Mouse (Mus musculus) spleen, postnatal 14 days (tissue): ENCODE data around the gene Eif5a.
"Not testable (repeated sequence)": the region's sequence is repeated elsewhere in the genome, so short reads cannot be mapped to it uniquely, and the experiment has no call there.

Experiments used
- DNase-seq, 2 experiments: peaks; one replicate each; pipeline ENCODE4 v3.0.0; 2021 to 2022; ENCODE audit warnings: low spot score in 2 of 2

The Eif5a gene

DNA sequence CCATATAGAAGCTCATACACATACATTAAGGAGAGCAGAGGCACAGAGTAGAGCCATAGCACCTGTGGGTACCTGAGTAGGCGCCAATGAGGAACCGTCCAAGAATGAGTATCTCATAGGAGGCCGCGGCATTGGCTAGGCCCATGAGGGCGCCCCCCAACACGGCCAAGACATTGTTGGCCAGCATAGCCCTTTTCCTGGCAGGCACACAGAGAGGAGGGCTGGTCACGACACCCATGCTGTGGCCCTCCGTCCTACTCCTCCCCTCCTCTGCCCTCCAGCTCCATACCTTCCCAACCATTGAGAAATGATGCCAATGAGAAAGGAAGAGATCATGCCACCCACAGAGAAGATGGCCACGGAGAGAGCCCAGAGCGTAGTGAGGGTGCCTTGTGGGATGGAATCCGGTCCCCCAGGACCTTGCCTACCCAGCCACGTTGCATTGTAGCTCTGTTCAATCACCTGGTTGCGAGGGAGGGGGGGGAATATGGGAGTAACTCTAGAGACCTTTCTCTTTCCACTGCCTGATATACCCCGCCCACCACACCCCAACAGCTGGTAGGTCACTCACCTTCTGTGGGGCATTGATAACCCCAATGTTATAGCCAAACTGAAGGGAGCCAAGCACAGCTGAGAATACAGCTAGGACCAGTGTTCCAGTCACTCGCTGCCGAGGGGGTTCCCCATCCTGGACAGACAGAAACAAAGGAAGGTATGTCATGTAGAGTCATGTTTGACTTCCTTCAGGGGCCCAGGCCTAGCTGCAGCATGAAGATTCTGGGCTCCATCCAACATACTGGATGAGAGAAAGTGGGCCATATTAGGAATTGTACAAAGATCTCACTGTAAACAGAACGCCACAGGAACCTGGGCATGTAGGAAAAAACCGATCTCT, 24.5 kb upstream of the Eif5a start:
- peak in 1 of 2 experiments; percentile 21 for DNase-seq

DNA sequence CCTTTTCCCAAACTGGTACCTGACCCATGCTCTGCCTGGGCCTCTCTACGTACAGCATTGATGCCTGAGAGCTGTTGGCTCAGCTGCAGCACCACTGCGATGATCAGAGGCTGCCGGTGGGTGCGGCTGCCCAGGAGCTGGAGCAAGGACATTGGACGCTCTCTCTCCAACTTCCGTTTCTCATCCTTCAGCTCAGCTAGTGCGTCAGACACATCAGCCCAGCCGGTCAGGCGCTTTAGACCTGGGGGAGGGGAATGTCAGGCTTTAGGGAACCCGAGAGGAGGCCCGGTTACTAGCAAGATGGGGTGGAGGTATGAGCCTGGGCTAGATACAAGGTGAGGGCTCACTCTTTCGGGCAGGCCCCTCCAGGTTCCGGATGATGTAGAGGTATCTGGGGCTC, 23.5 kb upstream of the Eif5a start:
- DNase-seq = no peak

DNA sequence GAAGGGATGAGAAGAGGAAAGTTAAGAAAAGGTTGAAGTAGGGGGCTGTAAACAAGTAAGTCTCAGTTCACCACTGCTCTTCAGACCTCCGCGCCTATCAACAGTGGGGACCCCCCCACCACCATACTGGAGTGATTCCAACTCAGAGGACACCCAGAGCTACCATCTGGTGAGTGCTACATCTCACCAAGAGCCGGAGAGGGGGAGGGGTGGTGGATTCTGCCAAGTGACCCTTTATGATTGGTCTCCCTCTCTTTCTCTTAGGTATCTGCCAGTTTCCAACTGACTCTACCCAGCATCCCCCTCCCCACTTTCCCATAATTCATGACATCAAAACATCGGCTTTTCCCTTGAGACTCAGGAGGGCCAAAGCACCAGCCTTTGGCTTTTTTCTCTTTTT, 19.2 kb upstream of the Eif5a start:
- DNase-seq = no peak

DNA sequence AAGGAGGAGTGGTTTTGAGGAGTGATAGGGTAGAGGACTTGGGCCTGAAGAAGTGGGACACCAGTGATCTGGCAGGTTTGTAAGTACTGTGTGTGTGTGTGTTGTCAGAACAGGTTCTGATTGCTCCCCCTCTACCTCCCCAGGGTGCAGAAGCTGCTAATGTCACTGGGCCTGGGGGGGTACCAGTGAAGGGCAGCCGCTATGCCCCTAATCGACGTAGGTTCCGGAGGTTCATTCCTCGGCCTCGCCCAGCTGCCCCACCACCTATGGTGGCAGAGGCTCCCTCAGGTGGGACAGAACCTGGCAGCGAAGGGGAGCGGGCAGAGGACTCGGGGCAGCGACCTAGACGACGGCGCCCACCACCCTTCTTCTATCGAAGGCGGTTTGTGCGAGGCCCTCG, 18.0 kb upstream of the Eif5a start:
- DNase-seq = no peak

DNA sequence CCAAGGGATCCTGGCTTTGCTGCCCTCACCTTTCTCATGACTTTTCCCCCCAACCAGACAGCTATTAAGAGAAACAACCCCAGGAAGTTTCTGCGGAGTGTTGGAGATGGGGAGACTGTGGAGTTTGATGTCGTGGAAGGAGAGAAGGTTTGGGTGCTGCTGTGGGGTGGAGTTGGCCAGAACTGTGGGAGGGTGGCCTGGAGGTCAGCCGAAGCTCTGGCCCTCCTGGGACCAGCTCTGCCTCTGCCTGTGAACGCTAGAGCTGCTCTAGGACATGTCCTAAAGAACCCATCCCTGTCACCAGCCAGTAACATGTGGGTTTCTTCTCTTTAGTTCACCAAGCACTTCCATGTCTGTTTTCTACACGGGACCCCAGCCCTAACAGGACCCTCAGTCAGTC, 17.4 kb upstream of the Eif5a start:
- DNase-seq = no peak

DNA sequence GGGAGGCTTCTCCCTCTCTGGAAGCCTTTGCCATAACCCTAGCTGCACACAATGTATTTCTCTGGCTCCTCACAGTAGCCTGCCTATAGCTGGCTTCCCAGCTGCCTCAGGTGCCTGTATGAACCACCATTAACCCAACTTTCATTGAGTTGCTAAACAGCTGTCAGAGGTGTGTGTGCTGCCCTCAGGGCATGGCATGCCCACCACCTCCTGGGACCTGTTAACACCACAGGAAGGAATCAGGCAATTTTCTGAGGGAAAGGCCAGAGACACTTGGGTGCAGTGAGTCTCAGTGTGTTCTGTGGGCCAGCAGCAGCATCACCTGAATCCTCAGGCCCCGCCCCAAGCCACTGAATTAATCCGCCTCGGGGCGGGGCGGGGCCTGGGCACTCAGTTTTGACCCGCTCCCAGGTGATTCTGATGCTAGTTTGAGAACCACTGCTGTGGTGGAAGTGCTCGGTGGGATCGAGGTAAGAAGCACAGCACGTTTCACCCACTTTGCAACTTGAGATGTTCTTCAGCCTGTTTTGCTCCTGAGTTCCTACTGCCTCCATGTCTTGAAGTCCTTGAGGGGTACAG, 16.7 kb upstream of the Eif5a start:
- DNase-seq = no peak

DNA sequence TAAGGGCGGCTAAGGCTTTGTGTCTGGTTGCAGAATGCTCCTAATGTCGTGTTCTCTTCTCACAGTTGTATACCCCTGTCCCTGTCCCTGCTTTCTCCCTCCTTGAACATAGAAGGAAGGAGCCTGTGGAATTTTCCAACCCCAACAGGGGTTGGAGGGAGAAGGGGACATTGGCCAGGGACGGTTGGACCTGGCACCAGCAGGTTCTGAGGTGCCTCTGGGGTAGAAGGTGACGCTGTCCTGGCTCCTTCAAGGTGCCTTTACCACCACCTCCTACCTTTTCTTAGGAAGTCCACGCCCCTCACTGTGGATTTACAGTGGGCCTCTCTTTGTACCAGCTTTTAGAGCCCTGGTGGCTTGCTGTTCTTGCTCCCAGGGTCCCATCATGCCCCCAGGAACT, 16.1 kb upstream of the Eif5a start:
- DNase-seq = no peak

DNA sequence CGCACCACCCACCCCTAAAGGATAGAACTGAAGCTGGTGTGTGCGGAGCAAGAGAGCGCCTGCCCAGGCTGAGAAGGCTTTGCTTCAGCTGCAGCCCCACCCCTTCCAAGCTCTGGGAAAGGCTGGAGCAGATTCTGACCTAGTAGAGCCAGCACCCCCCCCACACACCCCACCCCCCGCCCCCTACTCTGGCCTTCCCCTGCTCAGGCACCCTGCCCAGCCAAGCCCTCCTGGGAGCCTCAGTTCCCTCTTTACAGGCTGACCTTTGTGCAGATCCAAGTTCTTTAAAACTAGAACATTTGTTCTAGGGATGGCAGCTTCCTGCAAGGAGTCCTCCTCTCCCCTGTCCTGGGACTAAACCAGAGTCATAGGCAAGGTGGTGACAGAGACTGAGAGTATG, 15.6 kb upstream of the Eif5a start:
- DNase-seq = no peak

DNA sequence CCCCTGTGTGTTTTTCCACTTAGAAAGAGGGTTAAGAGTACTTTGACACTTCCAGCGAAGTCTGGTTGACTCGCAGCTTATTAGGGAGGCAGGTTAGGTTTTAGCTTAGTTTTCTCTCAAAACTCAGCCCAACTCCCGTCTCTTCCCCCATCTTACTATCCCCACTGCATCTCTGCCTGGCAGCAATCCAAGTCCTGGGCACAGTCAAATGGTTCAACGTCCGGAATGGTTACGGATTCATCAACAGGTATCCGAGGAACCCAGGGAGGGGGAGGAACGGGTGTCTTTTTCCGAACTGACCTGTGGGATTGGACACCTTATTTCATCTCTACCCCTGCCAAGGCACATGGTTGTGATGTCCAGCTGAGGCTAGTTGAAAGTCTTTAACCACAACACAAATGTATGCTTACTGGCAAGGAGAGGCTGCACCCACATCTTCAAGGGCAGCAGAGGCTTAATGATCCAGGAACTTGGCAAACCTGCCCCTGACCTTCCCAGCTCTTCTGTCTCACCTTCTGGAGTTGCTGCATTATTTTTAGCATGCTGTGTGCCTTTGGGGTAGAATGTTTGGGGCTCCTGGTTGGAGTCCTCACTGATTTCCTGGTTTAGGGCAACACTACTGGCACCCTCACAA, 15.1 kb upstream of the Eif5a start:
- no peak for DNase-seq

DNA sequence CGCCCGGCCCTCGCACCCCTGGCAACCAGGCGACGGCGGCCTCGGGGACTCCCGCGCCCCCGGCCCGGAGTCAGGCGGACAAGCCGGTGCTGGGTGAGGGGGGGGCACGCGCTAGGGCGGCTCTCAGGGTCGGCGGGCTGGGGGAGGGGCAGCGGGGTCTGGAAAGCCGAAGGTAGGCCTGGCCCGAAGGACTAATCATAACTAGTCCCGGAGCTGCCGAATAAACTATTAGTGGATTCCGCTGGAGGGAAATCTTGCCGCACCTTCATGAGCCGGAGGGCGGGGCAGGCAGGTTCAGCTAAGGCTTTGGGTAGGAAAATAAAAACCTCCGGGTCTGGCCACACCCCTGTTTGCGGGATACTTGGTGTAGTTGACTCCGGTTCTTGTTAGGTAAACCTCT, 14.4 kb upstream of the Eif5a start:
- no peak for DNase-seq

DNA sequence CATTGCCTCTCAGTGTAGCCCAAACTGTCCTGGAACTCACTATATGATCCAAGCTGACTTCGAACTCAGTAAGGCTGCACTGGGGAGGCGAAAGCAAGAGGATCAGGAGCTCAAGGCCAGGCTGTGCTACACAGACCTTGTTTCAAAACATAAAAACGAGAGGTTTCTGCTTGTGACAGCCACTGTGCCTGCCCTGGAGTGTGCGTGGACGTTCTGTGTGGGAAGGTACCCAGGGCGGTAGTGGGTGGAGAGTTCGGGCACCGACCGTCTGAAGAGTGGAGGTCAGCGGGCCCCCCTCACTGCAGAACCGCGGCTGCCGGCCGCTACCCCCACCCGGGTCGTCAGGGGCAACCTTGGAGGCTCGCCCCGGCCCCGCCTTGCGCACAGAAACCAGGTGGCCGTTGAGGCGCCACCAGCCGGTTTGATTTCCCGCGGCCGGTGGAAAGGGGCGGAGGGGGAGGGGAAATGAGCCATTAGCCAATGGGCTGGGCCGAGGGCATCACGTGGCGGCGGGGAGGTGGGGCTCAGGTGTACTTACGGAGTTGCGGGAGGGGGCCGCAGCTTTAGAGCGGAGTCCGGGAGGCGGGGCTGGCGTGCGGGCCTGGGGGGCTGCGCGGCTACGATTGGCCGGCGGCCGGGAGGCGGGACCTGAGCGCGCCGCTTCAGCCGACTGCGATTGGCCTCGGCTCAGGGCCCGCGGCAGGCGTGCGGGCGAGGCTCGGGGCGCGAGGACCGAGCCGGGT, 13.6 kb upstream of the Eif5a start, which contains the start of gene Ybx2:
Gene Ybx2 (plus strand): TSS at position 660 of the 743 bp plus-strand sequence.
- DNase-seq = peak; percentile 76 to 81

DNA sequence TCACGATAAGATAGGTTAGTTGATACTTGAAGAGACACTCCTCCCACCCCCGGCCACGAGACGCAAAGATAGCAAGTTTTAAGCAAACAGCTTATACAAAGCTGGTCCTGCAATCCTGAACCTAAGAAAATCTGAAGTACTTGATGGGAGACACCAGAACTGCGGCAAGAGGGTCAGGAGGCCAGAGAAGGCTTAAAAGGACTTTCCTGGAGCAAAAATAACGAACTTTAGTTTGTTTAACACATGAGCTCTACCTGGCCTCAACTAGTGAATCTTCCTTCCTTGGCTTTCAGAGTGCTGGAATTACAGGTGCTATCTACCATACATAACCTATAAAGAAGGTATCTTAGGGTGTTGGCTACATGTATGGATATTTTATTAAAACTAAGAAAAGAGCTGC, 12.9 kb upstream of the Eif5a start:
- no peak for DNase-seq

DNA sequence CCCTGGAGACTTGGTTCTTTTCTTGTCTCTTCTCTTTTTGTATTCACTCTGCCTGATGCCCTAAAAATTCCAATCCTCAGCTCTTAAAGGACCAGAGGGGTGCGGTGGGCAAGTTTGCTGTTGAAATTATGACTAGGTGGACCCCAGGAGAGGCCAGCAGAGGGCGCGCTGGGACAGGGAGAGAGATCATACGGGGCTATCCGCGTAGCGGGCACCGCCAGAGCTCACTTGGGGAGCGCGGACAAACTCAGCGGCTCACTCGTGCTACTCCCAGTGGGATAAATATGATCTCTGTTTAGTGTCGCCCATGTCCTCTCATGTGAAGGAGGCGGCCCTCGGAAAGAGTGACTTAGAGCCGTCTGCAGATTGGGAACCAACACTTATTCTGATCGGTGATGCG, 12.4 kb upstream of the Eif5a start:
- peak; percentile 91 to 97 for DNase-seq

DNA sequence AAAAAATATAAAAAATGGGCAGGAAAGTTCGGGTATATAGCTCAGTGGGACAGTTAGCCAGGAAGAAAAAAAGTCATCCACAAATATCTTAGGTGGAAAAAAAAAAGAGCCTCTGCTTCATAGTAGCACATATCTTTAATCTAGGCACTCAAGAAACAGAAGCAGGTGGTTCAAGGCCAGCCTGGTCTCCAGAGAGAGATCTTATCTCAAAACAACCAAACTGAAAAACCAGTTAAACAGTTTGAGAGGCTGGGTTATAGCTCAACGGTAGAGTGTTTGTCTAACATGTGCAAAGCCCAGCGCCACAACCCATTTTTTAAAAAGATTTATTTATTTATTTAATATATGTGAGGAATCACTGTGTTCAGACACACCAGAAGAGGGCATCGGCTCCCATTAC, 11.3 kb upstream of the Eif5a start:
- no peak for DNase-seq

DNA sequence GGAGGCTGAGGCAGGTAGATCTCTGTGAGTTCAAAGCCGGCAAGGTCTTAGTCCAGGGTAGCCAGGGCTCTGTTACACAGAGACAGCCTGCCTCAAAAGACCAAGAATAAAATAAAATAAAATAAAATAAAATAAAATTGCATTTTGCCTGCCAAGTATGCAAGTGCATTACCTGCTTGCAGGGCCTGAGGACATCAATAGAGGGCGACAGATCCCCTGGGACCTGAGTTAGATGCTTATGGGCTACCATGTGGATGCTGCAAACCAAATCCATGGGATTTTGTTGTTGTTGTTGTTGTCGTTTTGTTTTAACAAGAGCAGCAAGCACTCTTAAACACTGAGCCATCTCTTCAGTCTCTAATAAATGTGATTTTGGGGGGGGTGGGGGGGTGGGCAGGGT, 10.5 kb upstream of the Eif5a start:
- no peak for DNase-seq

DNA sequence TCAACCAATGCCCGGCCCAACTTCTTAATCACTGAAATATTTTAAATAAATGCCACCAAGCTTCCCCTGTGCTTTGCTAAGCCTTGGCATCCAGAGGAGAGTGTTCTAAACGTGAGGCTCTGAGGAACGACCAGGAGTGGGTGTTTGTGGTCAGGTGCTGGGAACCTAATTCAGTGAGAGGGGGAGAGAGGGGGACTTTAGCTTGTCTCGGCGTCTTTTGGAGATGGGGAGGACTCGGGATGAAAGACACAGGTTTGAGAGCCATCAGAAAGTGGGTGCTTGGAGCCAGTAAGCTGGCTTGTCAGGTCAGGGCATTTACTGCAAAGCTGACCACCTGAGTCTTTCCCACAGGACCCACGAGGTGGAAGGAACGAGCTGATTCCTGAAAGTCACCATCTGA, 10.0 kb upstream of the Eif5a start:
- no peak for DNase-seq

DNA sequence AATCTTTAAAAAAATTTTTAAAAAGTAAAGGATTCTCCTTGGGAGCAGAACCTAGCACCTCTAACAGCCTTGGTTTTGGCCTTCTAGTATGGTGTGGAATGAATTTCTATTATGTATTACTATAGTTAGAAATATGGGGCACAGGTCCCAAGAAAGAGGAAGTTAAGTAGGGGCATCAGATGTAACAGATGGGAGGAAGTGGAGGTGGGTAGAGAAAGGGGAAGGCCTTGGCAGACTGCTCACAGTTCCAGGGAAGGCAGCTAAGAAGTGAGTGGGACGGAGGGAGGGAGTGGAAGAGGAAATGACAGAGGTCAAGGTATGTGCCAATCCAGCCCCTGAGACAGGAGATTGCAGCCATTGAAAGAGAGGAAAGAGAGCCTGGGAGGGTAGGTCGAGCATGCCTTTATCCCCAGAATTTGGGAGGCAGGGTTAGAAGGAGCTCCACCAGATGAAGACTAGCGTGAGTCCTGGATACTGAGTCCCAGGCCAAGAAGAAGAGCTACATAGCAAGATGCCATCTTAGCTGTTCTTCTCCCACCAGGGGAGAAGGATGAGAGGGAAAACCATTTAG, 9.3 kb upstream of the Eif5a start:
- DNase-seq = no peak

DNA sequence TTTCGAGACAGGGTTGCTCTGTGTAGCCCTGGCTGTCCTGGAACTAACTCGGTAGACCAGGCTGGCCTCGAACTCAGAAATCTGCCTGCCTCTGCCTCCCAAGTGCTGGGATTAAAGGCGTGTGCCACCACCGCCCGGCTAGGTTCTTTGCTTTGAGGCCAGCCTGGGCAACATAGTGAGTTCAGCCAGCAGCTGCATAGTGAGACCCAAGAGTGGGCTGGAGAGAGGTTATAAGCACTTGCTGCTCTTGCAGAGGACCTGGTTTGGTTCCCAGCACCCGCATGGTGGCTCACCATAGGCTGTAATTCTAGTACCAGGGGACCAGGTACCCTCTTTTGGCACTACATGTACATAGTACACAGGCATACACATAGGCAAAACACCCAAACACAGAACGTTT, 8.4 kb upstream of the Eif5a start:
- not testable (repeated sequence) for DNase-seq

DNA sequence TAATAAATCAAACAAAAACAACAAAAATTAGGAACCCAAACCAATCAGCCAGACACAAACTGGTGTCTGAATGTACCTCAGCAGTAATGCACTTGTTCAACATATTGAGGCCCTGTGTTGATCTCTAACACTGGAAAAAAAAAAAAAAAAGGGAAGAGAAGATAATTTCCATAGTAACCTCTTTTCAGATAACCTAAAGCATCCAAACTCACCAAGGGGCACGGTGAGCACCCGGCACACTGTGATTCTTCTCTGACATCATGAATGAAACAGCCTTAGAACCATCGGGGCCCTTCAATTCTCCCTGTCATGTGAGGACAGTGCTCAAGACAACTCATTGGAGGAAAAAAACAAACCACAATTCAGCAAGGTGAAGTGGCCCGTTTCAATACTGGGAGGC, 8.0 kb upstream of the Eif5a start:
- DNase-seq = no peak

DNA sequence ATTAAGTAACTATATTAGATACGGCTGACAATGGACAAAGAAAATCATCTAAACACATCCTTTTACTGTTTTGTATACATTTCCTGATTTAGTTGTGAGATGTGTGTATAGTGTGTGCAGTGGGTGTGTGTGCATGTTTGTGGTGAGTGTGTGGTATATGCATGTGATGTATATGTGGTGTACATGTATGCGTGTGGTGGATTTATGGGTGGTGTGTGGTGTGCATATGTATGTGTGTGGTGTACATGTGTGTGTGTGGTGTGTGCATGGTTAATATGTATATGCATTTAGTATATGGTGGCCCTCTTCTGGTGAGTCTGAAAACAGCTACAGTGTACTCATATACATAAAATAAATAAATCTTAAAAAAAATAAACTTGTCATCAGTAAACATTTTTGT, 5.7 kb upstream of the Eif5a start:
- no peak for DNase-seq

DNA sequence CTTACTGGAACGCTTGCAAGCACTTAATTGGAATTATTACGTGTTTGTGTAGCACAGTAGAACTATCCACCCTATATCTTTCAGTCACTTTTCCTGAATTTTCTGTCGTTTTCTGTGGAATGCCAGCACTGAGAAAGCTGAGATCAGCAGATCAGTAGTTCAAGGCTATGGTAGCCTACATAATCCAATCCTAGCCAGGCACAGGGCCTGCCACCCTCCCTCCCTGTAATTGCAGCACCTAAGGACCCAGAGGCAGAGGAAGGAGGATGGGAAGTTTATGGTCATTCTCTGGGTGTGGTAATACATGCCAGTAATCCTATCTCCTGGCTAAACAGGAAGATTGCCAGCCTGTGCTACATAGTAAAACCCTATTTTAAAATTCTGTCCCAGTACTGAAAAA, 1.0 kb upstream of the Eif5a start:
- no peak for DNase-seq
